Mouse (Mus musculus) lung, postnatal 0 days (tissue): ENCODE measurements at regions not wholly inside any gene's neighbourhood (a gene's known extent, or its start where the extent isn't known, plus 50 kb on each side); places are given as distances from the start of the nearest gene placed in this dataset.

ENCODE experiments used
- CTCF ChIP-seq: IDR thresholded peaks from 2 replicates; pipeline ENCODE4 v1.5.1; 2016; ENCODE audit warnings: antibody characterized with exemption, mild to moderate bottlenecking
- EP300 ChIP-seq: IDR thresholded peaks from 2 replicates; pipeline ENCODE4 v1.6.1; 2016; ENCODE audit warnings: antibody characterized with exemption, mild to moderate bottlenecking, control low read depth

GRCm38 (mm10) chr3:107821952-107822351 lies 55.1 kb upstream of the Eps8l3 start:
- no peak for TF ChIP-seq CTCF
- TF ChIP-seq EP300, result no peak
